Mouse (Mus musculus) fat pad, adult 2 months (tissue): ENCODE data around the gene Stard3.
"Not testable (repeated sequence)": the region's sequence is repeated elsewhere in the genome, so short reads cannot be mapped to it uniquely, and the experiment has no call there.

Experiments used
- DNase-seq: peaks from one replicate; pipeline ENCODE4 v3.0.0-alpha.2; 2011; ENCODE audit warnings: low read depth, low spot score; ENCODE audit errors: extremely low read depth

Gene Stard3

DNA sequence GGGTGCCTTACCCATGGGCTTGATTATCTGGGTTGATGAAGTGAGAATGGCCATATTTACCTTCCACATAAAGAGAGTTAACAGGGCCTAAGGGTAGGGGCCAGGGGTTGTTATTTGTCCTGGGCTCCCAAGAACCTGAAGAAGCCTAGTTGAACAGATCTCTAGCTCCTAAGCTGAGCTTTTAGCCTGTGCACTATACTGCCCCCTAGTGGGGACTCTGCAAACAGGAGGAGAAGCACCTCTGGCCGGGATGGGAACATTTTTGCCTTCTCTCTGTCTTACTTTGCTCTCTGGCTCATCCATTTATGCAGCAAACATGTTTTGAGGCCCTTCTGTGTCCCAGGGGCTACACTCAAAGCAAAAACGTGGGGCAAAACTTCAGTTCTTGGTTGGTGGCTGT is 14.2 kb downstream of the Stard3 start:
- no peak for DNase-seq

GRCm38 (mm10) chr11:98373244-98373643 is 15.1 kb downstream of the Stard3 start:
- DNase-seq, result no peak

GRCm38 (mm10) chr11:98374266-98374665 is 16.1 kb downstream of the Stard3 start:
- no peak for DNase-seq

DNA sequence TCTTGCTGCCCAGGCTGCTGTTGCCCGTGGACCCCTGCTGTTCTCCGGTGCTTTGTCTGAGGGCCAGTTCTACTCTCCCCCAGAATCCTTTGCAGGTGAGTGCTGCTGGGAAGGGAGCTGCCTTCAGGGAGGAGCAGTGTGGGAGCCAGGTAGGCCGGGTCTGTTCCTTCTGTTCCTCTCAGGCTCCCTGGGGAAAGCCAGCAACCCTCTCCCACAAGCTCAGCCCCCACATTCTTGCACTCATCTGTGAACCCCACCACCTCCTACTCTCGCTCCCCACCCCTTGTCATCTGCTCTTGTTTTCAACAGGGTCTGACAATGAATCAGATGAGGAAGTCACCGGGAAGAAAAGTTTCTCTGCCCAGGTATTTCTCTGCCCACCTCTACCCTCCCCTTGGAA is 18.6 kb downstream of the Stard3 start:
- DNase-seq, result no peak

DNA sequence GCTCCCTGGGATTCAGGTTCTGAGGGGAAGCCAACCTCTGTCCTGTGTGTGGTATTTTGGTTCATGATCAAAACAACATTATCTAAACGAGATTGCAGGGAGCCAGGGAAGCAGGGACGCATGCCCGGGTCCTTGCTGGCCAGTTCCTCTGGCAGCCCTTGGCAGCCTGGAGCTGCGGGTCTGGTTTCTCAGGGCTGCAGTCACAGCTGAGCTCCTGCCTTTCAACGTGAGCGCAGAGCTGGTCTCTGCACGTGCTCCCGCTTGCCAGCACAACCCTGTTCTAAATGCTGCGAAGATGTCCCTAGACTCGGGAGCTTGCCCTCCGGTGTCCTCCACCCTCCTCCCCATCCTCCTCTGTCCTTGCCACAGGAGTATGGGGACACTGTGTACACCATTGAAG is 19.6 kb downstream of the Stard3 start:
- DNase-seq, result no peak

DNA sequence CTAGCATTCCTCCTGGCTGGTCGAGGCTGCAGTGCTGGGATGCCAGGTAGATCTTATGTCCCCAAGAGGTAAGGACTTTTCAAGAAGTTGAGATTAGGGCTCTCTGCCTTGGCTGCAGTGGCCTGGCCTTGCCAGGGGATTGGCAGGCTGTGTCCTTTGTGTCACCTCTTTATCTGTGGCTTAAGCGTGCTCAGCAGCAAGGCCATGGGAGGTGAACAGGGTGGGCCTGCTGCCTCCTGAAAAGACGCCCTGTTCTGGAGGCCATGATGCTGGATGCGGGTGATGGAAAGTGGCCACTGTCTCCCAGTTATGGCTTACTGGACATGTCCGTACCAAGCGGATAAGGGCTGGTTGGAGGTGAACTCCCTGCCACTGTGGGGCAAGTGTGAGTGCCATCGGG is 21.2 kb downstream of the Stard3 start:
- DNase-seq, result no peak

GRCm38 (mm10) chr11:98380106-98380505 is 21.9 kb downstream of the Stard3 start:
- no peak for DNase-seq

DNA sequence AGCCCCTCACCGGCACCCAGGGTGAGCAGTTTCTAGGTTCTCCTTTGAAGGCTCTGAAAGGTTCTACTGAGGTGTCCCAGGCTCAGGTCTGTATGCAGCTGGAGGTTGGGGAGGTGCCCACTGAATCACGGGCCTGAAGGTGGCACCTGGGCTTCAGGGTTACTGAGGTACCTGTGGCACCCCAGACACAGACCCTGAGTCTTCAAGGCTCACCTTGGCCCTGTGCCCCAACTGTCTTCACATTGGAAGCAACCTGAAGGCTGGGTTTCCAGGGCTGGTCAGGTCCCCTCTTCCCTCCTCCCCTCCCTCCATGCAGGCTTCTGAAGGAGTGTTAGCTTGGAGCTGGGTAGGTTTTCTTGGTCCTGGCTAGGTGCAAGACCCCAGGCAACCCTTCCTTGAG is 23.5 kb downstream of the Stard3 start:
- DNase-seq, result no peak

GRCm38 (mm10) chr11:98382405-98382804 is 24.2 kb downstream of the Stard3 start:
- not testable (repeated sequence) for DNase-seq

GRCm38 (mm10) chr11:98383261-98384030 is 25.3 kb downstream of the Stard3 start, which contains the start of gene Tcap:
Gene Tcap (plus strand): TSS chr11:98383811.
- no peak for DNase-seq

GRCm38 (mm10) chr11:98384216-98384615 is 26.0 kb downstream of the Stard3 start:
- DNase-seq, result no peak

- no peak for DNase-seq
These were observed 26.8 kb downstream of the Stard3 start for GRCm38 (mm10) chr11:98384721-98385637.

- DNase-seq, result no peak
These were observed 27.7 kb downstream of the Stard3 start, which contains the start of gene Pnmt for GRCm38 (mm10) chr11:98385638-98386585. Gene Pnmt (plus strand): TSS chr11:98386450.

- DNase-seq, result no peak
These were observed 28.4 kb downstream of the Stard3 start for GRCm38 (mm10) chr11:98386596-98386995.

GRCm38 (mm10) chr11:98387056-98387577 is 28.9 kb downstream of the Stard3 start:
- no peak for DNase-seq

GRCm38 (mm10) chr11:98388282-98388681 is 30.1 kb downstream of the Stard3 start:
- no peak for DNase-seq

DNA sequence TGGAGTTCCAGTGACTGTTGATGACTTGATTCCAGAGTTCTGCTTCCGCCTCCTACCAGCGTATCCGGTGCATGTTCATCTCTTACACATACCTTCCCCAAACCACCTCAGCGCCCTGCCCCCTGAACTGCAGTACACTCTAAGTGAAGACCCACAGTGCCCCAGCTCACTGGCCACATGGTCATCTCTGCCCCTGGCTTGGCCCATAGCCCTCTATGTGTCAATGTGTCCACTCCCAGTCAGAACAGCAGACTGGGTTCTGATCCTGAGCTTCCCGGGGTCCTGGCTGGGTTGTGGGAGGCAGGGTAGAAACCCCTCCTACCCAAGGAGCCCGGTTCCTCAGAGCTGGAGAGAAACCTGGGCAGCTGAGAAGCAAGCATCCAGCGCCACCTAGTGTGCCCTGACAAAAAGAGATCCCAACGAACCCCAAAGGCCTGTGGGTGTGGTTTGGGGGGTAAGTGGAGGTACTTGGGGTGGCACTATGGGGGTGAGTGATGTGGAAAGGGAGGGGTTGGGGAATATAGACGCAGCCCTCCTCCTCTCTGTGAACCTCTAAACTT is 31.1 kb downstream of the Stard3 start:
- DNase-seq, result no peak

GRCm38 (mm10) chr11:98390141-98390540 is 32.0 kb downstream of the Stard3 start:
- DNase-seq, result no peak

GRCm38 (mm10) chr11:98392034-98392433 is 33.9 kb downstream of the Stard3 start:
- no peak for DNase-seq

- no peak for DNase-seq
These were observed 34.5 kb downstream of the Stard3 start for GRCm38 (mm10) chr11:98392645-98393044.
